Mouse (Mus musculus): ENCODE measurements around the gene Padi1.

The Padi1 gene

GRCm38 (mm10) chr4:140862036-140862650, 16.6 kb upstream of the Padi1 start:
- no peak for DNase-seq (ENCODE audit: extremely low spot score, low read depth, low spot score)

GRCm38 (mm10) chr4:140860767-140861147, 15.2 kb upstream of the Padi1 start:
- no peak for DNase-seq (ENCODE audit: extremely low spot score, low read depth, low spot score)

DNA sequence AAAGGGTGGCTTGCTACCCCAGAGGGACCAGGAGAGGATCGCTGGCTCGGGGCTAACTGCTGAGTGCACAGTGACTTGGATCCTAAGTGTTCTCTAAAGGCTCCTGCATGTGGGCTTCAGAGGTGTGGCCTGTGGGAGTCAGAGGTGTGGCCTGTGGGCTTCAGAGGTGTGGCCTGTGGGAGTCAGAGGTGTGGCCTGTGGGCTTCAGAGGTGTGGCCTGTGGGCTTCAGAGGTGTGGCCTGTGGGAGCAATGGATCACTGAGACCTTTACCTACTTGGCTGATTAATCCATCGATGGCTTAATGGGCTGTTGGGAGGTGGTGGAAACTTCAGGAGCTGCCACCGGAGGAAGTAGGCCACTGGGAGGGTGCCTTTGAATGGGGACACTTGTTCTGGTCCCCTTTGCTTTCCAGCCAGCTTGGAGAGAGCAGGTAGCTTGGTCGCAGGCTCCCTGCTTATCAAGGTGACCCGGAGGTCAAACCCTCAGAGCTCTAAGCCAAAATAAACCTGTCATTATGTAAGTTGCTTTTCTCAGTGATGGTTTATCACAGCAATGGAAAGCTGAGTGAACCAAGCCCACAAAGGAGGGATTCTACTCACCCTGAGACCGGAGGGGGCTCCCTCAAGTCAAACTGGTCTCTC, 14.7 kb upstream of the Padi1 start:
- no peak for DNase-seq (ENCODE audit: extremely low spot score, low read depth, low spot score)

GRCm38 (mm10) chr4:140859291-140859690, 13.7 kb upstream of the Padi1 start:
- no peak for DNase-seq (ENCODE audit: extremely low spot score, low read depth, low spot score)

DNA sequence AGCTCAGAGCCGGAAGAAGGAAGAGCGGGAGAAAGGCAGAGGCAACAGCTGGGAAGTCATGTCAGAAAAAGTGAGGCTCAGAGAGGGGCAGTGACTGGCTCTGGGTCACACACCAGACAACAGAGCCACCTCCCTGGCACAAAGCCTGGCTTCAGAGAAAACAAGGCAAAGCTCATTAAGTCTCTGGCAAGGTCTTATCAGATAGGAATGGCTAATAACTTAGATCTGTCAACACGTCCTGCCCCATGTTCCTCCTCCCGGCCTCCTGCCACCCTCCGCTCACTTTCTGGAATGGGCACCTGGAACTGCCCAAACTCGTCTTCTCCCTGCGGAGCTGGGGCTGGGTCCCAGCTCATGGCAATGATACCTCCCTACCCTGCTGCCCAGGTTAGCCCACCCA, 12.2 kb upstream of the Padi1 start:
- no peak for DNase-seq (ENCODE audit: extremely low spot score, low read depth, low spot score)

DNA sequence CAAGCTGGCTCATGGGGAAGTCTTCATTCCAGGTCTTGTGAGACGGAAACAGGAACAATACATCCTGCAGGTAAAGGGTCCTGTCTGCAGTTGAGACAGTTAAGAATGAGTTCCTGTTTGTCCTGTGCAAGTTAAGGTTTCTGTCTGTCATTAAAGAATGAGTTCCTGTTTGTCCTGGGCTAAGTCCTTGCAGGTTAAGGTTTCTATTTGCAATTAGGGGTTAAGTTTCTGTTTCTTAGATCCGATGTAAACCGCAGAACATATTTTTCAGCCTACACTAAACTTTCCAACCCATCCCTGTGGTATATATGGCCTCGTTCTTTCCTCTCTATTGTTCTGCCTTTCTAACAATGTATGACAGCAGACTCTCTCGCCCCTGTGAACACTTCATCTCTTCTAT, 11.5 kb upstream of the Padi1 start:
- DNase-seq (ENCODE audit: extremely low spot score, low read depth, low spot score) = no peak

DNA sequence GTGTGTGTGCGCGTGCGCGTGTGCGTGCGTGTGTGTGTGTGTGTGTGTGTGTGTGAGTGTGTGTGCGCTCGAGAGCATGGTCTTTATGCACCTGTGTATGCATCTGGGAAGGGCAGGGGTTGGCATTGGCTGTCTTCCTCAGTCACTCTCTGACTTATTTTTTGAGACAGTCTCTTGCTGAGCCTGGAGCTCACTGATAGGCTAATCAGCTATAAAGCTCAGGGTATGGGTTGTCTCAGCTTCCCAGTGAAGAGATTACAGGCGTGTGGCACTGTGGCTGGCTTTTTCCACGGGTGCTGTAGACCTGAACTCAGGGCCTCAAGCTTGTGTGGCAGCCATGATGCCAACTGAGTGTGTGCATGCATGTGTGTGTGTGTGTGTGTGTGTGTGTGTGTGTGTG, 9.6 kb upstream of the Padi1 start:
- no peak for DNase-seq (ENCODE audit: extremely low spot score, low read depth, low spot score)

DNA sequence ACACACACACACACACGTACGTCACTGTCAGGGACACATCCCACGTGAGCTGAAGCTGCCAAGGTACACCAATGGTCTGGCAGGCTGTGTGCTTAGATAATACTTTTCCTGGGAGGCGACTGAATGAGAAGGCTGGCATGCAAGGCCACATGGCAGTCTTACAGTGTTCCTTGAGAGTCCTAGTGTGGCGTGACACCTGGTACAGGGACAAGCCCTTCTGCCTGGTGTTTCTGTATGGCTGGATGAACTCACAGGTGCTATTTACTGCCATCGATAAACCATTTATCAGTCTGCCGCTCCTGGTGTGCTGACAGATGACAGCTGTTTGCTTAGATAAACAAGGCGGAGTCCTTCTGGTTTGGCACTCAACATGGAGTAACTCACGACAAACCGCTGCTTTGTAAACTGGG, 8.9 kb upstream of the Padi1 start:
- no peak for DNase-seq (ENCODE audit: extremely low spot score, low read depth, low spot score)

DNA sequence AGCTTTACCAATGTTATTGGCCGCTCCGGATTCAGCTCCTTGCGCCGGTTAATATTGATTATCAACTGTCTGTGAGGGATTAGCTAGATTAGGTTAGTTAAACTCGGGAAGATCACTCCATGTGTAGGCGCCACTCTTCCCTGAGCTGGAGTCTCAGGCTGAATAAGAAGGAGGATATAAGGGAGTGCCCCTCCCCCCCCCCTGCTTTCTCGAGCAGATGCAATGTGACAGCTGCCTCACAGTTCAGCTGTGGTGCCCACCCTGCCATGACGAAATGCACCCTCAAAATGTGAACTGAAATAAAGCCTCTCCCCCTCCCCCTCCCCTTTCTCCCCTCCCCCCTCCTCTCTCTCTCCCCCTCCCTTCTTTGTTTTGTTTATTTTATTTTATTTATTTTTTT, 8.0 kb upstream of the Padi1 start:
- DNase-seq (ENCODE audit: extremely low spot score, low read depth, low spot score) = no peak

GRCm38 (mm10) chr4:140849310-140849709, 3.7 kb upstream of the Padi1 start:
- DNase-seq (ENCODE audit: extremely low spot score, low read depth, low spot score) = no peak

GRCm38 (mm10) chr4:140844991-140845390, 587 bp downstream of the Padi1 start:
- no peak for DNase-seq (ENCODE audit: extremely low spot score, low read depth, low spot score)

DNA sequence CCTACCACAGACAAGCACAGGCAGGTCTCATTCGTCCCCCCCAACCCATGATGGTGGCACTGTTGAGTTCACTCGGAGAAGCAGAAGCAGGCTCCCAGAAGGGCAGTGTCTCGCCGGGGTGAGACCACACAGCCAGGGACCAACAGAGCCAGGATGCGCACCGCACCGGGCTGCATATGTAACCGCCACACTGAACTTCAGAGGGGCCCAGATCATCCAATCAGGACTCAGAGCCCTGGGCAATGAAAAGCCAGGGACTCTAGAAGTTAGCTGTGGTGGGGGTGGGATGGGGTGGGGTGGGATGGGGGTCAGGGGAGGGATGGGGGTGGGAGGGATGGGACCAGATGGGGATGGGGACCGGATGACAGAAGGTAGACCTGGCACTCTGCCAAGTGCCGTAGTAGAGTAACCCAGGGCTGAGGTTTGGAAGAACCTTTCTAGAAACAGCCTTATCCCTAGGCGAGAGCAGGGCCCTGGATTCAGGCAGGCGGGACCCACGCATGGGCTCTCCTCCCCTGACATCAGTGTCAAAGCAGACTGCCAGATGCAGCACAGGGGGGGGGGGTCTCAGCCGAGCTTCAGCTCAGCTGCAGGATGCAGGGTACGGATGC, 1.8 kb downstream of the Padi1 start:
- DNase-seq (ENCODE audit: extremely low spot score, low read depth, low spot score) = no peak

DNA sequence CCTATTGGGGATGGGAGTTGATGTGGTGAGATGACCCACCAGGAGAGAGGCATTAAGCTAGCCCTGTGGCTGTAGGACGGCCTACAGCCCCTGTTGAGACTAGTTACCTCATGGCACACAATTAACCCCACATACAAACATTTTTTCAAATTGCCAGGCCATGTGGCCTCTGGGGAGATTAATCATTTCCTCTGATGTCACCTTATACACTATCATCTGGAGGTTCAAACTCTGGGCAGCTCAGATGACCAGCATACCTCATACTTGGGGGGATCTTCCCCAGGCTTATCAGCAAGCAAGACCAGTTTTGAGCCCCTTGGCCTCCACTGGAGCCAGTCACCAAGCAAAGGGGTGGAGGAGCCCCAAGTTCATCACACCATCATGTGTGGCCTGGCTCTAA, 2.7 kb downstream of the Padi1 start:
- DNase-seq (ENCODE audit: extremely low spot score, low read depth, low spot score) = no peak

DNA sequence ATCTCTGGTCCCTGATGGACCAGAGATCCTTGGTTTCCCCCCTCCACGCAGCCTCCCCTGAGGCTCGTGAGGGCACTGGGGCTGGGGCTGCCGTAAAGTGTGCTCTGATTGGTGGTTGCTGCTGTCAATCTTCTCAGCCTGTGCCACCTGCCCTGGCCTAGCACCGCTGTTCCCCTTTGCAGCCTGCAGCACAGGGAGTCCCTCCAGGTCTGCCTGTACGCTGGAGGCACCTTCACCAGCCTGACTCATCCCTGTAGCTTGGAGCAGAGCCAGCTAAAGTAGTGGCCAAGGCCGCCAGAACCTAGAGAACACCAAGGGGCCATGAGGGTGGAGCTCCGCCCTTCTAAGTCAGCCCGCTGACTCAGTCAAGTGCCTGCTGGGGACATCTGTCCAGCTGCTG, 7.7 kb downstream of the Padi1 start:
- DNase-seq (ENCODE audit: extremely low spot score, low read depth, low spot score) = no peak

DNA sequence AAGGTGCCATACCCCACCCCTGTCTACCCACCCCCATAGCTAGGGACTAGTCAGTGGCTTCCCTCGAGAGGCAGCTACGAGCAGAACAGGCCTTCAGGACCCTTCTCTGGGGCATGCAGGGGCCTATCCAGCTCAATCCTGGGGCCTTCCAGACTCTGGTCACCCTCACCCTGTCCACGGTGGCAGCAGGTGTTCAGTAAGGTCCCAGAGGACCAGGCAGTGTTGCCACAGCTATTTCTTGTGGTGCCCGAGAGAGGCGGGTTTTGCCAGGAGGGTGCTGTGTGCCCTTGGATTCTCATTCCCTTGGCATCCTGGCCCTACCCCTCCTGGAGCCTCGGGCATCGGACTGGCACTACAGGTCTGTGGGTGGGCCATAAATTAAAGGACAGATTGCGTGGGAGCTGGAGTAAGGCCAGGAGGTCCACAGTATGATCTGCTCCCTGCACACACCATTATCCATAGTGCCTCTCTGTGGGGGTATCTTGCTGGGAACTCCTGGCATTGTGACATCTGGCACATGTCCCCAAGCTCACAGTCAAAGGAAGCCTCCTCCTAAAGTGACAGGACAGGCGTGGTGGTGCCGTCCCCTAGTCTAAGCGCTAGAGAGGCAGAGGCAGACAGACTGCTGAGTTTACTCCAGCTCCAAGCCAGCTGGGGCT, 9.2 kb downstream of the Padi1 start:
- DNase-seq (ENCODE audit: extremely low spot score, low read depth, low spot score) = no peak

DNA sequence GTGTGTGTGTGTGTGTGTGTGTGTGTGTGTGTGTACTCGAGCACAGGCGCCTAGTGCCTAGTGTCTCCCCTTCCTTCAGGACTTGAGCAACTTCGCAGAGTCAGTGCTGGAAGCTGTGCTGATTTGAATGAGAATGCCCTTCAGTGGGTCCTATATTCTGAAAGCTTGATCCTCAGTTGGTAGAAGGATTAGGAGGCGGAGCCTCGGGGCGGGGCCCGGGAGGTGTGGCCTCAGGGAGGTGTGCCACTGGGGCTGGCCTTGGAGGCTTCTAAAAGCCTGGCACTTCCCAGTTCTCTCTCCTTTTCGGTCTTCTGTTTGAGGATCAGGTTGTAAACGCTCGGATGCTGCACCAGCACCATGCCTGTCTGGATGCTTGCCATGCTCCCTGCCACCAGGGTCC, 9.9 kb downstream of the Padi1 start:
- DNase-seq (ENCODE audit: extremely low spot score, low read depth, low spot score) = no peak

GRCm38 (mm10) chr4:140834327-140834934, 11.1 kb downstream of the Padi1 start:
- DNase-seq (ENCODE audit: extremely low spot score, low read depth, low spot score) = no peak

DNA sequence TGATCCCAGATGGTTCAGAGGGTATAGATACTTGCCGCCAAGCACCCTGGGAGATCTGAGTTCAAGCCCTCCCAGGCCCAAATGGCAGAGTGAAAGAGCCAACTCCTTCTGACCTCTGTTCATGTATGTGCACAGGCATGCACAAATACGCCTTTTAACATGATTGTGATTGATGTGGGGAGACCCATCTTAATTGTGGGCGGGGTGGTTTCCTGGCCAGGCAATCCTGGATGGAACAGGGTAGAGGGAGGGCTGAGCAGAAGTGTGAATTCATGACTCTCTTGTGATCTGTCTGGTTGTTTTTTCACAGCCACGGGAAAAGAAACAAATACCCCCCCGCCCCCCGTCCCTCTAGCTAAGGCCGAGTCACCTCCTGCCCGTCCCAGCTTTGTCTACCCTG, 12.8 kb downstream of the Padi1 start:
- DNase-seq (ENCODE audit: extremely low spot score, low read depth, low spot score) = no peak

- no peak for DNase-seq (ENCODE audit: extremely low spot score, low read depth, low spot score)
These were observed 13.8 kb downstream of the Padi1 start for GRCm38 (mm10) chr4:140831808-140832207.

GRCm38 (mm10) chr4:140827237-140827636, 18.3 kb downstream of the Padi1 start:
- DNase-seq (ENCODE audit: extremely low spot score, low read depth, low spot score) = no peak

- DNase-seq (ENCODE audit: extremely low spot score, low read depth, low spot score) = no peak
These were observed 19.6 kb downstream of the Padi1 start for GRCm38 (mm10) chr4:140825942-140826341.

GRCm38 (mm10) chr4:140821988-140822387, 23.6 kb downstream of the Padi1 start:
- no peak for DNase-seq (ENCODE audit: extremely low spot score, low read depth, low spot score)

All from hindlimb bud, embryonic 11.5 days (tissue).